Mouse (Mus musculus) midbrain, postnatal 0 days (tissue): ENCODE results near the gene Med9. TPM values are rescaled to one million over a fixed set of nuclear protein-coding genes. Genes with fewer than 3 reads are reported as not detected.

Experiments used
- ATAC-seq: fragments of 200-750 bp; cut with Nextera tagmentation; 2 replicates; pipeline ENCODE4 v1.8.0; 2017; ENCODE audit warnings: moderate number of reproducible peaks, mild to moderate bottlenecking, moderate TSS enrichment, moderate library complexity; ENCODE audit not compliant: low FRiP score
- DNase-seq: peaks from one replicate; pipeline ENCODE4 v3.0.0-alpha.2; 2015; ENCODE audit warnings: low spot score
- H3K27ac ChIP-seq: fragments of 300-500 bp; sonication (generic); 2 replicates; pipeline ENCODE4 v1.5.1; 2014; ENCODE audit warnings: low read depth, mild to moderate bottlenecking, low read length, mixed read lengths
- H3K27me3 ChIP-seq: fragments of 300-500 bp; sonication (generic); 2 replicates; pipeline ENCODE4 v1.6.1; 2014; ENCODE audit warnings: low read length, control low read depth, mixed read lengths; ENCODE audit not compliant: insufficient read depth
- H3K36me3 ChIP-seq: fragments of 300-500 bp; sonication (generic); 2 replicates; pipeline ENCODE4 v1.6.1; 2014; ENCODE audit warnings: low read length, control low read depth, mixed read lengths; ENCODE audit not compliant: insufficient read depth
- H3K4me1 ChIP-seq: fragments of 300-500 bp; sonication (generic); 2 replicates; pipeline ENCODE4 v1.6.1; 2014; ENCODE audit warnings: mild to moderate bottlenecking, control low read depth, antibody characterized with exemption, low read length, mixed read lengths; ENCODE audit not compliant: insufficient read depth
- H3K4me2 ChIP-seq: fragments of 300-500 bp; sonication (generic); 2 replicates; pipeline ENCODE4 v1.6.1; 2014; ENCODE audit warnings: low read depth, mild to moderate bottlenecking, low read length, mixed read lengths; ENCODE audit not compliant: poor library complexity, severe bottlenecking
- H3K4me3 ChIP-seq: fragments of 300-500 bp; sonication (generic); 2 replicates; pipeline ENCODE4 v1.5.1; 2014; ENCODE audit warnings: low read depth, mild to moderate bottlenecking, low read length, moderate library complexity
- H3K9ac ChIP-seq: fragments of 300-500 bp; sonication (generic); replicated peaks from 2 replicates; pipeline ENCODE4 v1.6.1; 2014; ENCODE audit warnings: mild to moderate bottlenecking, low read length, moderate library complexity, mixed read lengths; ENCODE audit not compliant: poor library complexity, severe bottlenecking
- H3K9me3 ChIP-seq: fragments of 300-500 bp; sonication (generic); 2 replicates; pipeline ENCODE4 v1.6.1; 2016; ENCODE audit warnings: low read length, control low read depth
- CTCF ChIP-seq: IDR thresholded peaks from 2 replicates; pipeline ENCODE4 v1.5.1; 2016; ENCODE audit warnings: antibody characterized with exemption, mild to moderate bottlenecking
- WGBS: fragments of 180-500 bp; shearing (Covaris S2); extraction: QIAGEN DNeasy Blood & Tissue Kit; methylation state at CpG from one replicate; pipeline ENCODE4 v1.1.7; 2014; 5-methylcytosine and 5-hydroxymethylcytosine counted together
- polyA plus RNA-seq: library from polyadenylated mRNA; unstranded; fragments of >200 nt; fragmentation: Nextera tagmentation; extraction: Ambion mirVana; gene quantifications from 2 replicates; pipeline ENCODE4 v1.2.1, GENCODE M21; 2015
- total RNA-seq: library from RNA; depleted of rRNA; stranded (reverse); fragments of >200 nt; gene quantifications from 2 replicates; pipeline ENCODE4 v1.2.3, GENCODE M21; 2014

Med9 gene
- total and polyA plus RNA-seq, 2 experiments from 2014 or later: 28.7 to 32.0 TPM

DNA sequence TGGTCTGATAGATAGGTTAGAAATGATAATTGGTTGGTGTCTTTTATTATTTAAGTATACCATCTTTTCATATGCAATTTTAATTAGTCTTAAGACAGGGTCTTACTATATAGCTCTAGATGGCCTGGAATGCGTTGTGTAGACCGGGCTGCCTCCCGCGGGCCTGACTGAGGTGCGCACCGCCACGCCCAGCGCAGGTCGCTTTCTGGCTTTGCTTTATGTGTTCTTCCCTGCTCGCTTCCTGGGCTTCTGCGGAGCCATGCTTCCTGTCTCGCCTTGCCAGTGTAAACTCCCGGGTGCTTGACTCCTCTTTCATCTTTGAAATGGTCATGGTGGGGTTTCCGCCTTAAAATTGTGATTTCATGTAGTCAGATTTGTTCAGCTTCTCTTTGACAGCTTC, 4.9 kb downstream of the Med9 start:
- TF ChIP-seq CTCF: no peak
- DNase-seq (no peak), ATAC-seq (no peak)
- Histone ChIP-seq H3K27me3 (no peaks in the 10 kb centered on the region), H3K9ac (no peak overlapping the region), H3K9me3 (no peaks in the 10 kb centered on the region), H3K36me3 (no peaks in the 10 kb centered on the region), H3K4me2 (no peak overlapping the region), H3K27ac (no peak overlapping the region), H3K4me3 (no peak overlapping the region), H3K4me1 (peaks cover 3% of the 10 kb centered on the region; the same call in 1 of the 2 replicates)
- WGBS: 87% methylated on average over 14 of the region's 14 CpGs

GRCm38 (mm10) chr11:59956749-59957148, 8.7 kb downstream of the Med9 start:
- WGBS: 86% methylated on average over 6 of the region's 6 CpGs
- Histone ChIP-seq H3K27me3 (no peaks in the 10 kb centered on the region), H3K27ac (no peak overlapping the region), H3K4me2 (no peak overlapping the region), H3K9me3 (no peaks in the 10 kb centered on the region), H3K9ac (no peak overlapping the region), H3K4me3 (no peak overlapping the region), H3K4me1 (no peaks in the 10 kb centered on the region), H3K36me3 (peaks cover 12% of the 10 kb centered on the region)
- ATAC-seq (no peak), DNase-seq (no peak)
- TF ChIP-seq CTCF: no peak

DNA sequence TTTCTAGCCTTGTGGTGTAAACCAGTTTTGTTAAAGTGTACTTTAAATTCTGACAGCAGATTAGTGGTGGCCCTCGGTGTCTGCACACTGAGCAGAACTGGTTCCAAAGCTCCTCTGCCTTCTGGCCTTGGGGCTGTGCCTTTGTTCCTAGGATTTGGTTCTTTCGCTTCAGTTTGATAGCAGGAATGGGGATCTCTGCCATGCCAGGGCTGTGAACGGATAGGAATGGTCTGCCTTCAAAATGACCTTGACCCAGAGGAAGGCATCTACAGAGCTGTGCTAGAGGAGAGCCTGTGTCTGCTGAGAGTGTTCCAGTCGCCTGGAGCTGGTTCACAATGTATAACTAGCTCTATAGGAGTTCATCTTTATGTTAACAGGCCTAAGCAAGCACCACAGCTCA, 11.4 kb downstream of the Med9 start:
- Histone ChIP-seq H3K27me3 (0 out of 2 replicates have a peak, but pooled peaks cover 7% of the 10 kb centered on the region), H3K4me3 (no peak overlapping the region), H3K4me1 (peaks cover 11% of the 10 kb centered on the region; the same call in 1 of the 2 replicates), H3K4me2 (no peak overlapping the region), H3K9ac (no peak overlapping the region), H3K36me3 (peaks cover 23% of the 10 kb centered on the region), H3K9me3 (no peaks in the 10 kb centered on the region), H3K27ac (no peak overlapping the region)
- DNase-seq (no peak), ATAC-seq (no peak)
- 61% methylated on average over 4 of the region's 4 CpGs for WGBS
- no peak for TF ChIP-seq CTCF

- Histone ChIP-seq H3K4me3 (no peak overlapping the region), H3K36me3 (peaks cover 23% of the 10 kb centered on the region), H3K4me1 (peaks cover 19% of the 10 kb centered on the region), H3K4me2 (no peak overlapping the region), H3K9me3 (no peaks in the 10 kb centered on the region), H3K27ac (no peak overlapping the region), H3K27me3 (0 out of 2 replicates have a peak, but pooled peaks cover 7% of the 10 kb centered on the region), H3K9ac (no peak overlapping the region)
- 85% methylated on average over 20 of the region's 20 CpGs for WGBS
- DNase-seq (no peak), ATAC-seq (no peak)
- TF ChIP-seq CTCF: no peak
Measured at GRCm38 (mm10) chr11:59960476-59961337, 12.7 kb downstream of the Med9 start.

DNA sequence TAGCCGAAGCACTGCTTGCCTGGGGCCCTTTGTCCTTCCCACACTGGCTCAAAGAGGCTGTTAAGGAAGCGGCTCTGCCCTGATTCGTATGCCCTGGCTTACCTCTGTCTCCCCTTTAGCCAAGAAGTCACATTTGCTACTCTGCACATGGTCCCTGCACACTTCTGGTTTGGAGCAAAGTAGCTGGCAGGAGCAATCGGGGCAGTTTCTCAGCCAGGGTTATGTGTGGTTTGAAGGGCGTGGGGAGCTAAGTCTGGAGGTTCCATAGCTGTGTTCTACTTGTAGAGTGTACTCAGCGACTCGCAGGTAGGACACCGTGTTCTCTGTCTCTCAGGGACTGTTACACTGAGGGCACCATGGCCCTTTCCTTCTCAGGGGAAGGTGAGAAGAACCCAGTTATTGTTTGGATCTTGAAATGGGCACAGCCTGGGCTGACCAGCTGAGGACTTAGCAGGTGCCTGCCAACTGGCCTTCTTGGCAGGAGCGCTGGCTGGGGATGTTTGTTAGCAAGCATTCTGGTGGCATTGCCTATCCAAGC, 13.4 kb downstream of the Med9 start:
- no peak overlapping the region for H3K27ac ChIP-seq
- no peak for ATAC-seq

DNA sequence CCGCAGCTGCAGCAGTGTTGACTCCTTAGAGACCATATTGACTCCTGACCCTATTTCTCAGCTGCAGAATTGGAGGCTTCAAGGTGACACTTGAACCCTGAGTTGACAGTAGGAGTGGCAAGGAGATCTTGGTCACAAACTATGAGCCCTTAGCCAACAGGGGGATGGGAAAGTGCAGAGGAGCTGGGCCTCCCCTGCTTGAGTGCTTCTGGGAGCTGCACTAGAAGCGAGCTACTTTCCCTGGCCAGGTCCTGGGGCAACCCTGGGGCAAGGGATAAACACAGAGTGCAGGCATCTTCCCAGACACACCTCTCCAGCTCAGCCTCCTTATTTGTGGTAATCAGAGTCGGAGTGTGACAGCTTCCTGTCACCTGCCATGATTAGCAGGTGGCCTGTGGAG, 14.6 kb downstream of the Med9 start:
- H3K36me3 ChIP-seq: peaks cover 23% of the 10 kb centered on the region
- WGBS: 73% methylated on average over 3 of the region's 3 CpGs
- TF ChIP-seq CTCF: no peak
- no peak for ATAC-seq
- DNase-seq: no peak
- H3K4me1 ChIP-seq: peaks cover 19% of the 10 kb centered on the region
- no peak overlapping the region for H3K9ac ChIP-seq
- H3K4me3 ChIP-seq: no peak overlapping the region
- H3K9me3 ChIP-seq: no peaks in the 10 kb centered on the region
- H3K4me2 ChIP-seq: no peak overlapping the region
- H3K27me3 ChIP-seq: 0 out of 2 replicates have a peak, but pooled peaks cover 7% of the 10 kb centered on the region
- H3K27ac ChIP-seq: no peak overlapping the region

More for the DNA sequence above, 13.4 kb downstream of the Med9 start:
- 86% methylated on average over 9 of the region's 9 CpGs for WGBS
- H3K4me1 ChIP-seq: peaks cover 19% of the 10 kb centered on the region
- peaks cover 23% of the 10 kb centered on the region for H3K36me3 ChIP-seq
- no peak overlapping the region for H3K4me2 ChIP-seq
- no peaks in the 10 kb centered on the region for H3K9me3 ChIP-seq
- H3K27me3 ChIP-seq: 0 out of 2 replicates have a peak, but pooled peaks cover 7% of the 10 kb centered on the region
- no peak overlapping the region for H3K9ac ChIP-seq
- no peak for DNase-seq
- no peak overlapping the region for H3K4me3 ChIP-seq
- no peak for TF ChIP-seq CTCF
